Mouse (Mus musculus): Measurements from ENCODE around the gene Pigx. TPM values are rescaled to one million over a fixed set of nuclear protein-coding genes. Genes with fewer than 3 reads are reported as not detected.
"Not testable (repeated sequence)": the region's sequence is repeated elsewhere in the genome, so short reads cannot be mapped to it uniquely, and the experiment has no call there.

Pigx gene
- polyA plus RNA-seq, 1 experiment, result 38.4 TPM

- DNase-seq (ENCODE audit: low read depth, low spot score), result no peak
- WGBS, result 44% methylated on average over 23 of the region's 23 CpGs
Measured at GRCm38 (mm10) chr16:32113541-32114218, 14.1 kb upstream of the Pigx start.

- 52% methylated on average over 15 of the region's 15 CpGs for WGBS
- DNase-seq (ENCODE audit: low read depth, low spot score), result no peak
Measured at GRCm38 (mm10) chr16:32110951-32111699, 11.6 kb upstream of the Pigx start.

GRCm38 (mm10) chr16:32108578-32108977 is 9.0 kb upstream of the Pigx start:
- 79% methylated on average over 2 of the region's 2 CpGs for WGBS

GRCm38 (mm10) chr16:32108170-32108569 is 8.6 kb upstream of the Pigx start:
- no peak for DNase-seq (ENCODE audit: low read depth, low spot score)
- WGBS, result 74% methylated on average over 7 of the region's 7 CpGs

More at GRCm38 (mm10) chr16:32108578-32108977, 9.0 kb upstream of the Pigx start:
- DNase-seq (ENCODE audit: low read depth, low spot score), result no peak

- DNase-seq (ENCODE audit: low read depth, low spot score), result no peak
- WGBS, result 78% methylated on average over 12 of the region's 12 CpGs
Measured at GRCm38 (mm10) chr16:32107342-32108045, 8.0 kb upstream of the Pigx start.

GRCm38 (mm10) chr16:32105698-32106097 is 6.2 kb upstream of the Pigx start:
- DNase-seq (ENCODE audit: low read depth, low spot score), result no peak

GRCm38 (mm10) chr16:32102295-32102694 is 2.8 kb upstream of the Pigx start:
- 59% methylated on average over 13 of the region's 13 CpGs for WGBS
- DNase-seq (ENCODE audit: low read depth, low spot score), result no peak

More at GRCm38 (mm10) chr16:32105698-32106097, 6.2 kb upstream of the Pigx start:
- WGBS, result 93% methylated on average over 1 of the region's 1 CpGs

- under 1% methylated on average over 39 of the region's 39 CpGs for WGBS
- no peak for DNase-seq (ENCODE audit: low read depth, low spot score)
Measured at GRCm38 (mm10) chr16:32098897-32099637, 473 bp downstream of the Pigx start.

GRCm38 (mm10) chr16:32097757-32098156 is 1.8 kb downstream of the Pigx start:
- 94% methylated on average over 2 of the region's 2 CpGs for WGBS
- not testable (repeated sequence) for DNase-seq (ENCODE audit: low read depth, low spot score)

- no peak for DNase-seq (ENCODE audit: low read depth, low spot score)
- WGBS, result 71% methylated on average over 7 of the region's 7 CpGs
Measured at GRCm38 (mm10) chr16:32091466-32091865, 8.1 kb downstream of the Pigx start.

GRCm38 (mm10) chr16:32087629-32088443 is 11.7 kb downstream of the Pigx start:
- WGBS, result 13% methylated on average over 17 of the region's 17 CpGs
- DNase-seq (ENCODE audit: low read depth, low spot score), result no peak

GRCm38 (mm10) chr16:32078991-32079511 is 20.5 kb downstream of the Pigx start, which contains the start of gene Pak2:
Pak2 (minus strand) TSS chr16:32079342.
- no peak for DNase-seq (ENCODE audit: low read depth, low spot score)
- 1% methylated on average over 50 of the region's 60 CpGs for WGBS

- no peak for DNase-seq (ENCODE audit: low read depth, low spot score)
- 1% methylated on average over 30 of the region's 30 CpGs for WGBS
Measured at GRCm38 (mm10) chr16:32078408-32078990, 21.0 kb downstream of the Pigx start.

- under 1% methylated on average over 13 of the region's 13 CpGs for WGBS
Measured at GRCm38 (mm10) chr16:32077648-32078407, 21.7 kb downstream of the Pigx start.

GRCm38 (mm10) chr16:32076406-32076805 is 23.1 kb downstream of the Pigx start:
- 25% methylated on average over 3 of the region's 3 CpGs for WGBS
- DNase-seq (ENCODE audit: low read depth, low spot score), result no peak

More at GRCm38 (mm10) chr16:32077648-32078407, 21.7 kb downstream of the Pigx start:
- no peak for DNase-seq (ENCODE audit: low read depth, low spot score)

GRCm38 (mm10) chr16:32075762-32076161 is 23.8 kb downstream of the Pigx start:
- WGBS, result 8% methylated on average over 1 of the region's 1 CpGs
- no peak for DNase-seq (ENCODE audit: low read depth, low spot score)

- WGBS, result 28% methylated on average over 4 of the region's 4 CpGs
- DNase-seq (ENCODE audit: low read depth, low spot score), result peak; percentile 28
Measured at GRCm38 (mm10) chr16:32070070-32070469, 29.5 kb downstream of the Pigx start.

Data from large intestine, adult 2 months (tissue).